Mouse (Mus musculus) myocyte (in vitro differentiated cells): ENCODE results near the gene Gipc2. TPM values are rescaled to one million over a fixed set of nuclear protein-coding genes. Genes with fewer than 3 reads are reported as not detected.

ENCODE experiments used
- H3K27me3 ChIP-seq: one replicate; pipeline ENCODE4 v1.6.1; 2011; ENCODE audit not compliant: control insufficient read depth, insufficient read depth, insufficient read length
- H3K36me3 ChIP-seq: one replicate; pipeline ENCODE4 v1.6.1; 2011; ENCODE audit not compliant: control insufficient read depth, insufficient read depth
- H3K4me2 ChIP-seq: one replicate; pipeline ENCODE4 v1.6.1; 2011; ENCODE audit warnings: low read depth, control low read depth
- H3K4me3 ChIP-seq: one replicate; pipeline ENCODE4 v1.5.1; 2011; ENCODE audit warnings: mild to moderate bottlenecking, control low read depth, moderate library complexity
- H3K79me2 ChIP-seq: one replicate; pipeline ENCODE4 v1.6.1; 2011; ENCODE audit not compliant: control insufficient read depth, insufficient read depth
- H3ac ChIP-seq: one replicate; pipeline ENCODE4 v1.6.1; 2011; ENCODE audit not compliant: control insufficient read depth, insufficient read length
- CEBPB ChIP-seq: IDR thresholded peaks from 2 replicates; pipeline ENCODE4 v1.6.1; 2011; ENCODE audit warnings: mild to moderate bottlenecking, moderate library complexity; ENCODE audit not compliant: poor library complexity, insufficient read depth, severe bottlenecking
- E2F4 ChIP-seq: IDR thresholded peaks from one replicate; pipeline ENCODE4 v1.6.1; 2011; ENCODE audit warnings: mild to moderate bottlenecking, control low read depth, moderate library complexity; ENCODE audit not compliant: insufficient read depth
- MAX ChIP-seq: IDR thresholded peaks from one replicate; pipeline ENCODE4 v1.6.1; 2011; ENCODE audit warnings: low read depth, mild to moderate bottlenecking, control low read depth
- MYOD1 ChIP-seq, 3 experiments: IDR thresholded peaks; one replicate each; pipeline ENCODE4 v1.6.1; 2011; ENCODE audit warnings: control low read depth in 2 of 3, low read depth in 2 of 3, mild to moderate bottlenecking in 2 of 3, moderate library complexity in 1 of 3; ENCODE audit not compliant: insufficient read length in 2 of 3, control insufficient read depth in 1 of 3
- MYOG ChIP-seq, 3 experiments: IDR thresholded peaks; one replicate each; pipeline ENCODE4 v1.6.1; 2011; ENCODE audit warnings: control low read depth in 2 of 3, low read depth in 2 of 3, mild to moderate bottlenecking in 2 of 3; ENCODE audit not compliant: insufficient read length in 2 of 3, control insufficient read depth in 1 of 3, insufficient read depth in 1 of 3
- POLR2A ChIP-seq: IDR thresholded peaks from one replicate; pipeline ENCODE4 v1.6.1; 2011; ENCODE audit warnings: low read depth, mild to moderate bottlenecking, control low read depth, moderate library complexity; ENCODE audit not compliant: insufficient read length
- POLR2AphosphoS2 ChIP-seq: IDR thresholded peaks from one replicate; pipeline ENCODE4 v1.6.1; 2011; ENCODE audit warnings: low read depth, control low read depth; ENCODE audit not compliant: insufficient read length
- REST ChIP-seq: IDR thresholded peaks from one replicate; pipeline ENCODE4 v1.6.1; 2011; ENCODE audit warnings: mild to moderate bottlenecking, control low read depth, moderate library complexity; ENCODE audit not compliant: insufficient read depth, insufficient read length
- SRF ChIP-seq: IDR thresholded peaks from one replicate; pipeline ENCODE4 v1.6.1; 2011; ENCODE audit warnings: low read depth; ENCODE audit not compliant: control insufficient read depth, insufficient read length
- TCF12 ChIP-seq: IDR thresholded peaks from one replicate; pipeline ENCODE4 v1.6.1; 2011; ENCODE audit warnings: mild to moderate bottlenecking, control low read depth; ENCODE audit not compliant: poor library complexity, insufficient read depth, severe bottlenecking
- TCF3 ChIP-seq: IDR thresholded peaks from one replicate; pipeline ENCODE4 v1.6.1; 2011; ENCODE audit warnings: low read depth, control low read depth; ENCODE audit not compliant: insufficient read length
- USF1 ChIP-seq: IDR thresholded peaks from one replicate; pipeline ENCODE4 v1.6.1; 2011; ENCODE audit warnings: low read depth, mild to moderate bottlenecking, control low read depth, moderate library complexity
- polyA plus RNA-seq: library from polyadenylated mRNA; unstranded; fragments of >200 nt; fragmentation: generic; extraction: Trizol; gene quantifications from one replicate; pipeline ENCODE4 v1.2.1, GENCODE M21; 2012; ENCODE audit warnings: missing spikeins

Gipc2 gene
- polyA plus RNA-seq, 1 experiment = 0.16 TPM

DNA sequence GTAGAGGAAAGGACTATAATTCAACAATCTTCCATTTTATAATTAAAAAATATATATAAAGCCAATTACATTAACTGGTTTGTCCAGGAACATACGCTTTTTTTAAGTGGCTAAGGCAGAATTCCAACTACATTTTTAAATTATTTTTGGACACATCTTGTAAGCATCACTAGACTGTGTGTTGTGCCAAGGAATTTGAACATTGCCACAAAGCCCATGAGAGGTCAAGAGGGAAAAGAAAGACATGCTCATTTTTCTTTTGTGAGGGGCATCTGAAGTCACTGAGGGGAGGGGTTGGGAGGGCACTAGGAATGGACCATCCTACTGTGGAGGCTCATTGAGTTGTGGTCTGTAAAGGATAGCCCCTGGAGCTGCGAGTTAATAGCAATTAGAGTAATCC lies 97.0 kb downstream of the Gipc2 start:
- no peak for TF ChIP-seq SRF
- no peak for TF ChIP-seq MYOG (IDR thresholded peaks at IDR 0.05; ENCODE audit: control insufficient read depth in 1 of 3, insufficient read depth in 1 of 3, insufficient read length in 2 of 3, low read depth in 2 of 3)
- TF ChIP-seq POLR2AphosphoS2 = no peak
- no peak for TF ChIP-seq TCF3
- TF ChIP-seq E2F4 = no peak
- no peak for TF ChIP-seq MAX
- TF ChIP-seq USF1 = no peak
- no peak for TF ChIP-seq REST
- TF ChIP-seq POLR2A = no peak
- no peak for TF ChIP-seq CEBPB
- TF ChIP-seq MYOD1 (IDR thresholded peaks at IDR 0.05; ENCODE audit: control insufficient read depth in 1 of 3, insufficient read length in 2 of 3, low read depth in 2 of 3) = no peak
- no peak for TF ChIP-seq TCF12
- no peaks in the 10 kb centered on the region for H3K79me2 ChIP-seq
- no peak overlapping the region for H3K4me3 ChIP-seq
- H3K36me3 ChIP-seq = no peaks in the 10 kb centered on the region
- no peak overlapping the region for H3K4me2 ChIP-seq
- no peak overlapping the region for H3ac ChIP-seq
- H3K27me3 ChIP-seq = no peaks in the 10 kb centered on the region

DNA sequence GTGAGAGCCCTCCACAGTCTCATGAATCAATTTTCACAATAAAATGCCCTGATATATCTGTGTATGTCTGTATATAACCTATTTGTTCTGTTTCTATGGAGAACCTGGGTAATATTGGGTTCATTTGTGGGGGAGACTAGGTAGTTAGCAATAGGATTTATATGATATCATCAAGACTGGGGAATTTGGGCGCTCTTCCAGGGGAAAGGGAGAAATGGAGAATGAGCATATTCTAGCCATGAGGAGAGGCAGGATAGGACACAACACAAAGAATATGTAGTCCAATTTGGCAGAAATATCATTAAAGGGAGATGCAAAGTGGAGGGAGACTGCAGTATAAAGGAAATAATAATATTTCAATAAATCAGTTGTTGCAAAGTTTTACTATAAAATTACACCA lies 97.7 kb downstream of the Gipc2 start:
- no peak overlapping the region for H3K4me2 ChIP-seq
- no peak overlapping the region for H3K4me3 ChIP-seq
- TF ChIP-seq E2F4 (no peak), REST (no peak), CEBPB (no peak), TCF12 (no peak), MYOD1 (IDR thresholded peaks at IDR 0.05; ENCODE audit: control insufficient read depth in 1 of 3, insufficient read length in 2 of 3, low read depth in 2 of 3) (no peak), USF1 (no peak)
- no peak overlapping the region for H3ac ChIP-seq
- no peaks in the 10 kb centered on the region for H3K27me3 ChIP-seq
- H3K79me2 ChIP-seq = no peaks in the 10 kb centered on the region
- no peaks in the 10 kb centered on the region for H3K36me3 ChIP-seq

DNA sequence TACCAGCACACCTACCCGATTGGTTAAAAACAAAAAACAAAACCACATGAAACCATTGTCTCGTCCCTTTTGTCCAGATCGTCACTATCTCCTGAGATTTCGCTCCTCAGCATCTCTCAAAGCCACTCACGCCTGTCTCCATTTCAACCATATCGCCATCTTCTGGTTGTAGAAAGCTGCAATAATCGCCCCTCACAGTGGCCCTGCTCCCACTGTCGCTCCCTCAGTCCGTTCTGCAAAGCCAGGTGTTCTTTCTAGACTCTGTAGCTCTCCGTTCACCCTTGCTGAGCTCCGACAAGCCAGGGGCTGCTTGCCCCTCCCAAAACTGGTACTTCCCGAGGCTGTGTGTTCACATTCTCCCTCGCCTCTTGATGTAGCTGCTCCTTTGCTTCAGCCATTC lies 99.3 kb downstream of the Gipc2 start:
- no peaks in the 10 kb centered on the region for H3K27me3 ChIP-seq
- TF ChIP-seq MYOG (IDR thresholded peaks at IDR 0.05; ENCODE audit: control insufficient read depth in 1 of 3, insufficient read depth in 1 of 3, insufficient read length in 2 of 3, low read depth in 2 of 3) = no peak
- TF ChIP-seq MYOD1 (IDR thresholded peaks at IDR 0.05; ENCODE audit: control insufficient read depth in 1 of 3, insufficient read length in 2 of 3, low read depth in 2 of 3) = no peak
- no peak for TF ChIP-seq E2F4
- no peak for TF ChIP-seq POLR2AphosphoS2
- no peak for TF ChIP-seq TCF12
- no peak for TF ChIP-seq POLR2A
- TF ChIP-seq REST = no peak
- TF ChIP-seq SRF = no peak
- no peak for TF ChIP-seq CEBPB
- no peak for TF ChIP-seq MAX
- no peak for TF ChIP-seq TCF3
- TF ChIP-seq USF1 = no peak
- H3K4me2 ChIP-seq = no peak overlapping the region
- no peak overlapping the region for H3K4me3 ChIP-seq
- no peak overlapping the region for H3ac ChIP-seq
- no peaks in the 10 kb centered on the region for H3K79me2 ChIP-seq
- H3K36me3 ChIP-seq = no peaks in the 10 kb centered on the region

DNA sequence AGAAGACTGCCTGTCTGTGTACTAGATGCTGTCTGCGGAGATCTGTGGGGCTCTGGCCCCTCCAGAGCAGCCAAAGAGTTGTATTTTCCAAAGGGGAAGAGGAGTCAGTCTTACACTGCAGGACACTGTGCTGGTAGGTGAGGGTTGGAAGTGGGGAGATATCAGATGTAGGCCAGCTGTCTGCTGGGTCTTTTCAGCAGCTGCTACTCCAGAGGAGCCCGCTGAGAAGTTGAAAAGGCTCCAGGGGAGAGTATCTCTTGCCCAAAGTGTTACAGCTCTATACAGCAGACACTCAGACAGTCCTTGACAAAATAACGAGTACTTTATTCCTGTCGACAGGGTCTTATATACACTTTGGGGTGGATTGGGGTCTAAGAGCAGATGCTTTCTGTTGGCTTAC lies 100.2 kb downstream of the Gipc2 start:
- H3K27me3 ChIP-seq = no peaks in the 10 kb centered on the region
- no peak overlapping the region for H3K4me3 ChIP-seq
- H3ac ChIP-seq = no peak overlapping the region
- H3K4me2 ChIP-seq = no peak overlapping the region
- H3K79me2 ChIP-seq = no peaks in the 10 kb centered on the region
- H3K36me3 ChIP-seq = no peaks in the 10 kb centered on the region
- no peak for TF ChIP-seq POLR2AphosphoS2
- TF ChIP-seq MYOG (IDR thresholded peaks at IDR 0.05; ENCODE audit: control insufficient read depth in 1 of 3, insufficient read depth in 1 of 3, insufficient read length in 2 of 3, low read depth in 2 of 3) = no peak
- TF ChIP-seq SRF = no peak
- TF ChIP-seq MYOD1 (IDR thresholded peaks at IDR 0.05; ENCODE audit: control insufficient read depth in 1 of 3, insufficient read length in 2 of 3, low read depth in 2 of 3) = no peak
- TF ChIP-seq MAX = no peak
- no peak for TF ChIP-seq USF1
- TF ChIP-seq TCF12 = no peak
- no peak for TF ChIP-seq E2F4
- TF ChIP-seq TCF3 = no peak
- no peak for TF ChIP-seq POLR2A

DNA sequence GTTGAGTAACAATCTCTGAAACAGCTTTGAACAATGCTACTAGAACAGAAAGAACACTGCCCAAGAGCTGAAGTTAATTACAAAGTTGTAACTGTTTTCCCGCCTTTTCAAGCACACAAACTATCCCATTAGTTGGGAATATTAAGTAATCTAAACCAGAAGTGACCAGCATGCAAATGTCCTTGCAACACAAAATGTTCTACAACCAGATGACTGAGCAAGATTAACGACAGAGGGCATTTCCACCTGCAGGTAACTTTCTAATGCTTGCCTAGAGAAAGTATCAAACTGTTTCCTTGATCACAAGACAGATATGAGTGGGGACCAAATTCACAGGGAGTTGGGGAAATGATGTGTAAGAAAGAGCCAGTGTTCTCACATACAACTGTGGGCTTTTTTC lies 101.9 kb downstream of the Gipc2 start:
- Histone ChIP-seq H3K79me2 (no peaks in the 10 kb centered on the region), H3K27me3 (no peaks in the 10 kb centered on the region), H3K4me2 (no peak overlapping the region), H3K4me3 (no peak overlapping the region), H3K36me3 (no peaks in the 10 kb centered on the region), H3ac (no peak overlapping the region)
- TF ChIP-seq USF1 (no peak), MAX (no peak), TCF12 (no peak), POLR2A (no peak), TCF3 (no peak), MYOD1 (IDR thresholded peaks at IDR 0.05; ENCODE audit: control insufficient read depth in 1 of 3, insufficient read length in 2 of 3, low read depth in 2 of 3) (no peak), E2F4 (no peak), POLR2AphosphoS2 (no peak), MYOG (IDR thresholded peaks at IDR 0.05; ENCODE audit: control insufficient read depth in 1 of 3, insufficient read depth in 1 of 3, insufficient read length in 2 of 3, low read depth in 2 of 3) (no peak), CEBPB (no peak), SRF (no peak), REST (no peak)
